Mouse (Mus musculus): Measurements from ENCODE around the gene Krtap3-3. TPM values are rescaled to one million over a fixed set of nuclear protein-coding genes. Genes with fewer than 3 reads are reported as not detected.

The Krtap3-3 gene
- polyA plus RNA-seq, 1 experiment from 2014 or later, result not detected

GRCm38 (mm10) chr11:99573164-99573563 lies 22.5 kb upstream of the Krtap3-3 start:
- Histone ChIP-seq H3K27me3 (ENCODE audit: control insufficient read depth, insufficient read depth, low read depth, low read length) (no peaks in the 10 kb centered on the region), H3K4me1 (replicated peaks; ENCODE audit: control insufficient read depth, insufficient read depth, low read length) (0 out of 2 replicates have a peak, but pooled peaks cover 2% of the 10 kb centered on the region), H3K4me3 (ENCODE audit: low read length) (no peak overlapping the region), H3K9ac (ENCODE audit: low read length) (no peak overlapping the region), H3K4me2 (ENCODE audit: low read depth, low read length) (no peak overlapping the region), H3K36me3 (ENCODE audit: control insufficient read depth, insufficient read depth, low read length) (no peaks in the 10 kb centered on the region), H3K27ac (ENCODE audit: low read length) (no peak overlapping the region), H3K9me3 (ENCODE audit: control insufficient read depth, low read length) (no peaks in the 10 kb centered on the region)
- 54% methylated on average over 4 of the region's 4 CpGs for WGBS
- ATAC-seq (ENCODE audit: low read depth), result no peak

- Histone ChIP-seq H3K4me1 (replicated peaks; ENCODE audit: control insufficient read depth, insufficient read depth, low read length) (no peaks in the 10 kb centered on the region), H3K4me2 (ENCODE audit: low read depth, low read length) (no peak within 1 kb of the TSS), H3K27me3 (ENCODE audit: control insufficient read depth, insufficient read depth, low read depth, low read length) (no peaks in the 10 kb centered on the region), H3K9me3 (ENCODE audit: control insufficient read depth, low read length) (no peaks in the 10 kb centered on the region), H3K27ac (ENCODE audit: low read length) (no peak within 1 kb of the TSS), H3K4me3 (ENCODE audit: low read length) (no peak within 1 kb of the TSS), H3K9ac (ENCODE audit: low read length) (no peak within 1 kb of the TSS), H3K36me3 (ENCODE audit: control insufficient read depth, insufficient read depth, low read length) (no peaks in the 10 kb centered on the region)
- no peak for ATAC-seq (ENCODE audit: low read depth)
- 91% methylated on average over 7 of the region's 7 CpGs for whole genome bisulfite sequencing
Measured at GRCm38 (mm10) chr11:99566530-99566929, 15.9 kb upstream of the Krtap3-3 start, which contains the start of gene Krtap3-1. Gene Krtap3-1, minus strand, starts transcription at chr11:99566630.

- WGBS, result 73% methylated on average over 6 of the region's 6 CpGs
- Histone ChIP-seq H3K9ac (ENCODE audit: low read length) (no peak overlapping the region), H3K4me3 (ENCODE audit: low read length) (no peak overlapping the region), H3K4me1 (replicated peaks; ENCODE audit: control insufficient read depth, insufficient read depth, low read length) (no peaks in the 10 kb centered on the region), H3K9me3 (ENCODE audit: control insufficient read depth, low read length) (no peaks in the 10 kb centered on the region), H3K4me2 (ENCODE audit: low read depth, low read length) (no peak overlapping the region), H3K27me3 (ENCODE audit: control insufficient read depth, insufficient read depth, low read depth, low read length) (no peaks in the 10 kb centered on the region), H3K36me3 (ENCODE audit: control insufficient read depth, insufficient read depth, low read length) (no peaks in the 10 kb centered on the region), H3K27ac (ENCODE audit: low read length) (no peak overlapping the region)
- no peak for ATAC-seq (ENCODE audit: low read depth)
Measured at GRCm38 (mm10) chr11:99562580-99562979, 11.9 kb upstream of the Krtap3-3 start.

- H3K4me2 ChIP-seq (ENCODE audit: low read depth, low read length), result no peak within 1 kb of the TSS
- no peaks in the 10 kb centered on the region for H3K36me3 ChIP-seq (ENCODE audit: control insufficient read depth, insufficient read depth, low read length)
- H3K9ac ChIP-seq (ENCODE audit: low read length), result no peak within 1 kb of the TSS
- no peak within 1 kb of the TSS for H3K27ac ChIP-seq (ENCODE audit: low read length)
- H3K4me3 ChIP-seq (ENCODE audit: low read length), result no peak within 1 kb of the TSS
- no peaks in the 10 kb centered on the region for H3K9me3 ChIP-seq (ENCODE audit: control insufficient read depth, low read length)
- H3K4me1 ChIP-seq (replicated peaks; ENCODE audit: control insufficient read depth, insufficient read depth, low read length), result no peaks in the 10 kb centered on the region
- 82% methylated on average over 9 of the region's 9 CpGs for WGBS
- no peak for ATAC-seq (ENCODE audit: low read depth)
- H3K27me3 ChIP-seq (ENCODE audit: control insufficient read depth, insufficient read depth, low read depth, low read length), result no peaks in the 10 kb centered on the region
Measured at GRCm38 (mm10) chr11:99559366-99559765, 8.7 kb upstream of the Krtap3-3 start, which contains the start of gene Gm11939. Gene Gm11939, minus strand, starts transcription at chr11:99559466.

GRCm38 (mm10) chr11:99557976-99558745 lies 7.5 kb upstream of the Krtap3-3 start:
- 61% methylated on average over 3 of the region's 3 CpGs for WGBS
- no peak overlapping the region for H3K4me3 ChIP-seq (ENCODE audit: low read length)
- H3K36me3 ChIP-seq (ENCODE audit: control insufficient read depth, insufficient read depth, low read length), result no peaks in the 10 kb centered on the region
- ATAC-seq (ENCODE audit: low read depth), result no peak
- H3K9me3 ChIP-seq (ENCODE audit: control insufficient read depth, low read length), result no peaks in the 10 kb centered on the region
- H3K4me1 ChIP-seq (replicated peaks; ENCODE audit: control insufficient read depth, insufficient read depth, low read length), result no peaks in the 10 kb centered on the region
- no peak overlapping the region for H3K4me2 ChIP-seq (ENCODE audit: low read depth, low read length)
- H3K27ac ChIP-seq (ENCODE audit: low read length), result no peak overlapping the region
- no peaks in the 10 kb centered on the region for H3K27me3 ChIP-seq (ENCODE audit: control insufficient read depth, insufficient read depth, low read depth, low read length)
- H3K9ac ChIP-seq (ENCODE audit: low read length), result no peak overlapping the region

- no peak for ATAC-seq (ENCODE audit: low read depth)
Measured at GRCm38 (mm10) chr11:99556753-99557152, 6.1 kb upstream of the Krtap3-3 start, which contains the start of gene Krtap3-2. Gene Krtap3-2, minus strand, starts transcription at chr11:99556853.

GRCm38 (mm10) chr11:99556195-99556594 lies 5.5 kb upstream of the Krtap3-3 start:
- no peak for ATAC-seq (ENCODE audit: low read depth)
- no peaks in the 10 kb centered on the region for H3K36me3 ChIP-seq (ENCODE audit: control insufficient read depth, insufficient read depth, low read length)
- no peak overlapping the region for H3K9ac ChIP-seq (ENCODE audit: low read length)
- 80% methylated on average over 2 of the region's 2 CpGs for WGBS
- no peak overlapping the region for H3K4me3 ChIP-seq (ENCODE audit: low read length)
- no peaks in the 10 kb centered on the region for H3K4me1 ChIP-seq (replicated peaks; ENCODE audit: control insufficient read depth, insufficient read depth, low read length)
- no peak overlapping the region for H3K4me2 ChIP-seq (ENCODE audit: low read depth, low read length)
- H3K27me3 ChIP-seq (ENCODE audit: control insufficient read depth, insufficient read depth, low read depth, low read length), result no peaks in the 10 kb centered on the region
- H3K27ac ChIP-seq (ENCODE audit: low read length), result no peak overlapping the region
- H3K9me3 ChIP-seq (ENCODE audit: control insufficient read depth, low read length), result no peaks in the 10 kb centered on the region

More at GRCm38 (mm10) chr11:99556753-99557152, 6.1 kb upstream of the Krtap3-3 start, which contains the start of gene Krtap3-2:
- Histone ChIP-seq H3K9me3 (ENCODE audit: control insufficient read depth, low read length) (no peaks in the 10 kb centered on the region), H3K4me3 (ENCODE audit: low read length) (no peak within 1 kb of the TSS), H3K27ac (ENCODE audit: low read length) (no peak within 1 kb of the TSS), H3K36me3 (ENCODE audit: control insufficient read depth, insufficient read depth, low read length) (no peaks in the 10 kb centered on the region), H3K4me1 (replicated peaks; ENCODE audit: control insufficient read depth, insufficient read depth, low read length) (no peaks in the 10 kb centered on the region), H3K4me2 (ENCODE audit: low read depth, low read length) (no peak within 1 kb of the TSS), H3K9ac (ENCODE audit: low read length) (no peak within 1 kb of the TSS), H3K27me3 (ENCODE audit: control insufficient read depth, insufficient read depth, low read depth, low read length) (no peaks in the 10 kb centered on the region)
- WGBS, result 76% methylated on average over 2 of the region's 2 CpGs

- H3K27ac ChIP-seq (ENCODE audit: low read length), result no peak overlapping the region
- H3K4me1 ChIP-seq (replicated peaks; ENCODE audit: control insufficient read depth, insufficient read depth, low read length), result no peaks in the 10 kb centered on the region
- ATAC-seq (ENCODE audit: low read depth), result no peak
- no peaks in the 10 kb centered on the region for H3K9me3 ChIP-seq (ENCODE audit: control insufficient read depth, low read length)
- H3K27me3 ChIP-seq (ENCODE audit: control insufficient read depth, insufficient read depth, low read depth, low read length), result no peaks in the 10 kb centered on the region
- H3K4me2 ChIP-seq (ENCODE audit: low read depth, low read length), result no peak overlapping the region
- no peak overlapping the region for H3K4me3 ChIP-seq (ENCODE audit: low read length)
- no peak overlapping the region for H3K9ac ChIP-seq (ENCODE audit: low read length)
- no peaks in the 10 kb centered on the region for H3K36me3 ChIP-seq (ENCODE audit: control insufficient read depth, insufficient read depth, low read length)
Measured at GRCm38 (mm10) chr11:99547892-99548291, 2.8 kb downstream of the Krtap3-3 start.

- Histone ChIP-seq H3K9me3 (ENCODE audit: control insufficient read depth, low read length) (no peaks in the 10 kb centered on the region), H3K9ac (ENCODE audit: low read length) (no peak overlapping the region), H3K4me3 (ENCODE audit: low read length) (no peak overlapping the region), H3K27ac (ENCODE audit: low read length) (no peak overlapping the region; the same call in 1 of the 2 replicates), H3K36me3 (ENCODE audit: control insufficient read depth, insufficient read depth, low read length) (no peaks in the 10 kb centered on the region), H3K4me2 (ENCODE audit: low read depth, low read length) (peak overlapping the region; percentile 4; the same call in 1 of the 2 replicates), H3K4me1 (replicated peaks; ENCODE audit: control insufficient read depth, insufficient read depth, low read length) (no peaks in the 10 kb centered on the region), H3K27me3 (ENCODE audit: control insufficient read depth, insufficient read depth, low read depth, low read length) (no peaks in the 10 kb centered on the region)
- ATAC-seq (ENCODE audit: low read depth), result no peak
- 47% methylated on average over 9 of the region's 9 CpGs for WGBS
Measured at GRCm38 (mm10) chr11:99539721-99540120, 10.9 kb downstream of the Krtap3-3 start.
